Mouse (Mus musculus) forebrain, postnatal 0 days (tissue): ENCODE measurements around the gene Rell1. TPM values are rescaled to one million over a fixed set of nuclear protein-coding genes. Genes with fewer than 3 reads are reported as not detected.

ENCODE experiments used
- ATAC-seq: fragments of 200-750 bp; cut with Nextera tagmentation; 2 replicates; pipeline ENCODE4 v1.8.0; 2017; ENCODE audit warnings: mild to moderate bottlenecking, moderate library complexity
- DNase-seq: peaks from one replicate; pipeline ENCODE4 v3.0.0-alpha.2; 2015
- H3K27ac ChIP-seq: fragments of 300-500 bp; sonication (generic); 2 replicates; pipeline ENCODE4 v1.5.1; 2014; ENCODE audit warnings: low read depth, mild to moderate bottlenecking, antibody characterized with exemption, low read length, moderate library complexity, mixed read lengths
- H3K27me3 ChIP-seq: fragments of 300-500 bp; sonication (generic); 2 replicates; pipeline ENCODE4 v1.6.1; 2014; ENCODE audit warnings: mild to moderate bottlenecking, low read length, mixed read lengths; ENCODE audit not compliant: insufficient read depth
- H3K36me3 ChIP-seq: fragments of 300-500 bp; sonication (generic); 2 replicates; pipeline ENCODE4 v1.6.1; 2014; ENCODE audit warnings: mild to moderate bottlenecking, moderate library complexity; ENCODE audit not compliant: insufficient read depth
- H3K4me1 ChIP-seq: fragments of 300-500 bp; sonication (generic); 2 replicates; pipeline ENCODE4 v1.6.1; 2014; ENCODE audit warnings: antibody characterized with exemption; ENCODE audit not compliant: insufficient read depth
- H3K4me2 ChIP-seq: fragments of 300-500 bp; sonication (generic); 2 replicates; pipeline ENCODE4 v1.6.1; 2014; ENCODE audit warnings: low read depth, mild to moderate bottlenecking, moderate library complexity
- H3K4me3 ChIP-seq: fragments of 300-500 bp; sonication (generic); 2 replicates; pipeline ENCODE4 v1.5.1; 2014; ENCODE audit warnings: low read depth, low read length, mixed read lengths
- H3K9ac ChIP-seq: fragments of 300-500 bp; sonication (generic); 2 replicates; pipeline ENCODE4 v1.6.1; 2014; ENCODE audit warnings: mild to moderate bottlenecking
- H3K9me3 ChIP-seq: fragments of 300-500 bp; sonication (generic); 2 replicates; pipeline ENCODE4 v1.6.1; 2016; ENCODE audit warnings: low read length
- CTCF ChIP-seq: sonication (generic); IDR thresholded peaks from 2 replicates; pipeline ENCODE4 v1.5.1; 2016; ENCODE audit warnings: antibody characterized with exemption, control low read depth, low read depth
- WGBS: fragments of 180-500 bp; shearing (Covaris S2); extraction: QIAGEN DNeasy Blood & Tissue Kit; methylation state at CpG from one replicate; pipeline ENCODE4 v1.1.7; 2014; 5-methylcytosine and 5-hydroxymethylcytosine counted together
- polyA plus RNA-seq: library from polyadenylated mRNA; unstranded; fragments of >200 nt; fragmentation: Nextera tagmentation; extraction: Ambion mirVana; gene quantifications from 2 replicates; pipeline ENCODE4 v1.2.1, GENCODE M21; 2015
- total RNA-seq: library from RNA; depleted of rRNA; stranded (reverse); fragments of >200 nt; gene quantifications from 2 replicates; pipeline ENCODE4 v1.2.3, GENCODE M21; 2014

Rell1 gene
- total and polyA plus RNA-seq, 2 experiments from 2014 or later, result 5.3 to 11.2 TPM

GRCm38 (mm10) chr5:63953401-63954032, 15.2 kb downstream of the Rell1 start:
- H3K4me2 ChIP-seq, result no peak overlapping the region
- WGBS, result 89% methylated on average over 15 of the region's 15 CpGs
- H3K9me3 ChIP-seq, result no peaks in the 10 kb centered on the region
- TF ChIP-seq CTCF, result no peak
- DNase-seq (no peak), ATAC-seq (no peak)
- no peak overlapping the region for H3K4me3 ChIP-seq
- no peak overlapping the region for H3K9ac ChIP-seq
- H3K36me3 ChIP-seq, result no peaks in the 10 kb centered on the region
- peaks cover 5% of the 10 kb centered on the region; the same call in 1 of the 2 replicates for H3K4me1 ChIP-seq
- no peak overlapping the region for H3K27ac ChIP-seq
- no peaks in the 10 kb centered on the region for H3K27me3 ChIP-seq

- no peaks in the 10 kb centered on the region for H3K27me3 ChIP-seq
- peaks cover 5% of the 10 kb centered on the region; the same call in 1 of the 2 replicates for H3K4me1 ChIP-seq
- H3K9me3 ChIP-seq, result no peaks in the 10 kb centered on the region
- no peak overlapping the region for H3K9ac ChIP-seq
- DNase-seq (no peak), ATAC-seq (no peak)
- no peak overlapping the region for H3K4me3 ChIP-seq
- TF ChIP-seq CTCF, result no peak
- no peak overlapping the region for H3K27ac ChIP-seq
- H3K36me3 ChIP-seq, result no peaks in the 10 kb centered on the region
- H3K4me2 ChIP-seq, result no peak overlapping the region
- WGBS, result 91% methylated on average over 6 of the region's 6 CpGs
Measured at GRCm38 (mm10) chr5:63952039-63952438, 16.7 kb downstream of the Rell1 start.

GRCm38 (mm10) chr5:63951421-63951911, 17.2 kb downstream of the Rell1 start:
- Histone ChIP-seq H3K36me3 (no peaks in the 10 kb centered on the region), H3K4me1 (peaks cover 5% of the 10 kb centered on the region; the same call in 1 of the 2 replicates), H3K27ac (no peak overlapping the region), H3K4me2 (no peak overlapping the region), H3K4me3 (no peak overlapping the region), H3K9ac (no peak overlapping the region), H3K9me3 (no peaks in the 10 kb centered on the region), H3K27me3 (no peaks in the 10 kb centered on the region)
- ATAC-seq (peak; percentile 32), DNase-seq (no peak)
- WGBS, result 77% methylated on average over 11 of the region's 11 CpGs
- TF ChIP-seq CTCF, result no peak

GRCm38 (mm10) chr5:63949195-63949594, 19.5 kb downstream of the Rell1 start:
- TF ChIP-seq CTCF, result no peak
- 40% methylated on average over 3 of the region's 3 CpGs for WGBS
- Histone ChIP-seq H3K27me3 (no peaks in the 10 kb centered on the region), H3K9ac (no peak overlapping the region), H3K4me2 (no peak overlapping the region), H3K4me1 (peaks cover 5% of the 10 kb centered on the region; the same call in 1 of the 2 replicates), H3K36me3 (no peaks in the 10 kb centered on the region), H3K4me3 (no peak overlapping the region), H3K27ac (no peak overlapping the region), H3K9me3 (no peaks in the 10 kb centered on the region)
- ATAC-seq (no peak), DNase-seq (no peak)

GRCm38 (mm10) chr5:63947526-63947925, 21.2 kb downstream of the Rell1 start:
- no peak overlapping the region for H3K9ac ChIP-seq
- DNase-seq, result no peak
- no peak overlapping the region for H3K4me2 ChIP-seq
- H3K27ac ChIP-seq, result no peak overlapping the region
- H3K9me3 ChIP-seq, result no peaks in the 10 kb centered on the region
- WGBS, result 60% methylated on average over 8 of the region's 8 CpGs
- TF ChIP-seq CTCF, result no peak
- H3K36me3 ChIP-seq, result no peaks in the 10 kb centered on the region
- no peak for ATAC-seq
- H3K27me3 ChIP-seq, result no peaks in the 10 kb centered on the region
- H3K4me3 ChIP-seq, result no peak overlapping the region
- H3K4me1 ChIP-seq, result peaks cover 5% of the 10 kb centered on the region; the same call in 1 of the 2 replicates

- 90% methylated on average over 9 of the region's 9 CpGs for WGBS
- TF ChIP-seq CTCF, result no peak
Measured at GRCm38 (mm10) chr5:63943291-63943690, 25.4 kb downstream of the Rell1 start.

GRCm38 (mm10) chr5:63941891-63942290, 26.8 kb downstream of the Rell1 start:
- no peak overlapping the region for H3K27ac ChIP-seq
- 83% methylated on average over 5 of the region's 5 CpGs for WGBS
- ATAC-seq, result no peak

More at GRCm38 (mm10) chr5:63943291-63943690, 25.4 kb downstream of the Rell1 start:
- Histone ChIP-seq H3K36me3 (no peaks in the 10 kb centered on the region), H3K4me2 (no peak overlapping the region), H3K27me3 (no peaks in the 10 kb centered on the region), H3K27ac (no peak overlapping the region), H3K9ac (no peak overlapping the region), H3K9me3 (no peaks in the 10 kb centered on the region), H3K4me1 (no peaks in the 10 kb centered on the region), H3K4me3 (no peak overlapping the region)
- DNase-seq, result no peak
- no peak for ATAC-seq

More at GRCm38 (mm10) chr5:63941891-63942290, 26.8 kb downstream of the Rell1 start:
- H3K4me1 ChIP-seq, result no peaks in the 10 kb centered on the region
- TF ChIP-seq CTCF, result no peak
- DNase-seq, result no peak
- H3K36me3 ChIP-seq, result no peaks in the 10 kb centered on the region
- no peaks in the 10 kb centered on the region for H3K9me3 ChIP-seq
- H3K4me2 ChIP-seq, result no peak overlapping the region
- no peak overlapping the region for H3K9ac ChIP-seq
- H3K27me3 ChIP-seq, result no peaks in the 10 kb centered on the region
- H3K4me3 ChIP-seq, result no peak overlapping the region
